Mouse (Mus musculus): ENCODE data around the gene Gatad2b.

- TF ChIP-seq CTCF (IDR thresholded peaks at IDR 0.05; ENCODE audit: borderline replicate concordance, extremely low read depth, insufficient read depth, insufficient read length) (no peak), POLR2A (IDR thresholded peaks at IDR 0.05; ENCODE audit: borderline replicate concordance, extremely low read depth, insufficient read depth, insufficient read length, poor library complexity, severe bottlenecking) (no peak)
Measured at GRCm38 (mm10) chr3:90338190-90338589, 45.2 kb downstream of the Gatad2b start.

Data from brain, embryonic 14.5 days (tissue).